Mouse (Mus musculus) ES-E14 (cell line): ENCODE measurements around the gene Npl. TPM values are rescaled to one million over a fixed set of nuclear protein-coding genes. Genes with fewer than 3 reads are reported as not detected.

Experiments used
- DNase-seq: peaks from one replicate; pipeline ENCODE4 v3.0.0-alpha.2; 2013; ENCODE audit warnings: low read depth, low spot score
- H3K27ac ChIP-seq: 2 replicates; pipeline ENCODE4 v1.5.1; 2012; ENCODE audit warnings: low read depth, mild to moderate bottlenecking, low read length, moderate library complexity, mixed read lengths; ENCODE audit not compliant: poor library complexity, insufficient read depth, severe bottlenecking
- H3K36me3 ChIP-seq: 2 replicates; pipeline ENCODE4 v1.6.1; 2012; ENCODE audit warnings: mild to moderate bottlenecking, low read length, moderate library complexity, mixed read lengths; ENCODE audit not compliant: control insufficient read depth, poor library complexity, insufficient read depth, severe bottlenecking
- H3K4me1 ChIP-seq, 2 experiments: fragments of 150-350 bp in 1 of 2; sonication (generic) in 1 of 2; 2 replicates each; pipeline ENCODE4 v1.6.1; 2012; ENCODE audit warnings: low read length in 2 of 2, mild to moderate bottlenecking in 1 of 2, mixed read lengths in 1 of 2; ENCODE audit not compliant: control insufficient read depth in 2 of 2, insufficient read depth in 2 of 2, poor library complexity in 1 of 2
- H3K4me3 ChIP-seq, 2 experiments: fragments of 150-350 bp in 1 of 2; sonication (generic) in 1 of 2; 2 replicates each; pipeline ENCODE4 v1.5.1; 2012; ENCODE audit warnings: low read length in 2 of 2, low read depth in 1 of 2, mild to moderate bottlenecking in 1 of 2, mixed read lengths in 1 of 2; ENCODE audit not compliant: insufficient read depth in 1 of 2, poor library complexity in 1 of 2, severe bottlenecking in 1 of 2
- H3K9ac ChIP-seq: 2 replicates; pipeline ENCODE4 v1.6.1; 2012; ENCODE audit warnings: low read depth, mild to moderate bottlenecking, low read length, mixed read lengths; ENCODE audit not compliant: poor library complexity, insufficient read depth, severe bottlenecking
- H3K9me3 ChIP-seq: fragments of 150-350 bp; sonication (generic); 2 replicates; pipeline ENCODE4 v1.6.1; 2012; ENCODE audit warnings: low read depth, mild to moderate bottlenecking, low read length; ENCODE audit not compliant: control insufficient read depth, insufficient read depth
- CHD2 ChIP-seq: IDR thresholded peaks from 2 replicates; pipeline ENCODE4 v1.6.1; 2014; ENCODE audit warnings: mild to moderate bottlenecking, low read depth, low read length, inconsistent platforms
- HCFC1 ChIP-seq: IDR thresholded peaks from 2 replicates; pipeline ENCODE4 v1.6.1; 2012; ENCODE audit warnings: low read length, inconsistent platforms, borderline replicate concordance; ENCODE audit not compliant: insufficient read depth
- MAFK ChIP-seq: IDR thresholded peaks from 2 replicates; pipeline ENCODE4 v1.6.1; 2014; ENCODE audit warnings: mild to moderate bottlenecking, low read depth, low read length, inconsistent platforms; ENCODE audit not compliant: insufficient read depth
- ZC3H11A ChIP-seq: IDR thresholded peaks from 2 replicates; pipeline ENCODE4 v1.6.1; 2012; ENCODE audit warnings: low read depth, mild to moderate bottlenecking, inconsistent platforms, low read length, borderline replicate concordance
- ZNF384 ChIP-seq: IDR thresholded peaks from 2 replicates; pipeline ENCODE4 v1.6.1; 2012; ENCODE audit warnings: low read depth, low read length, inconsistent platforms
- in situ Hi-C, 2 experiments: fragments of 600-800 bp; cut with MboI; formaldehyde crosslinking; loops; one replicate each; pipeline ENCODE4 v1.15.1; 2025; ENCODE audit warnings: low sequenced_read_pairs in 2 of 2, inconsistent platforms in 1 of 2; ENCODE audit not compliant: unreplicated experiment in 2 of 2
- total RNA-seq: library from RNA; depleted of rRNA; stranded (reverse); fragments of 300-350 nt; gene quantifications from 2 replicates; pipeline ENCODE4 v1.2.3, GENCODE M21; 2012

The Npl gene
- total RNA-seq, 1 experiment: 15.6 TPM

GRCm38 (mm10) chr1:153590176-153590734, 40.4 kb upstream of the Npl start:
- DNase-seq: no peak
- Histone ChIP-seq H3K9me3 (no peaks in the 10 kb centered on the region), H3K4me1 (peaks cover 7 to 8% of the 10 kb centered on the region in 2 experiments; a peak in 3 of 4 replicates), H3K36me3 (no peaks in the 10 kb centered on the region), H3K4me3 (no peak overlapping the region), H3K9ac (no peak overlapping the region), H3K27ac (no peak overlapping the region)
- in situ Hi-C loops: no loop called here
- TF ChIP-seq ZNF384 (0 out of 2 replicates have a peak, but pooled peaks have one; percentile 10), ZC3H11A (no peak), MAFK (no peak), CHD2 (no peak), HCFC1 (no peak)

- Histone ChIP-seq H3K27ac (no peak overlapping the region), H3K4me1 (peaks cover 7% of the 10 kb centered on the region in 2 experiments; a peak in 3 of 4 replicates), H3K9me3 (no peaks in the 10 kb centered on the region), H3K36me3 (no peaks in the 10 kb centered on the region), H3K9ac (no peak overlapping the region), H3K4me3 (no peak overlapping the region)
- no peak for DNase-seq
- in situ Hi-C loops: no loop called here
- no peak for TF ChIP-seq ZC3H11A
- no peak for TF ChIP-seq ZNF384
These were observed 38.1 kb upstream of the Npl start for GRCm38 (mm10) chr1:153587956-153588355.

DNA sequence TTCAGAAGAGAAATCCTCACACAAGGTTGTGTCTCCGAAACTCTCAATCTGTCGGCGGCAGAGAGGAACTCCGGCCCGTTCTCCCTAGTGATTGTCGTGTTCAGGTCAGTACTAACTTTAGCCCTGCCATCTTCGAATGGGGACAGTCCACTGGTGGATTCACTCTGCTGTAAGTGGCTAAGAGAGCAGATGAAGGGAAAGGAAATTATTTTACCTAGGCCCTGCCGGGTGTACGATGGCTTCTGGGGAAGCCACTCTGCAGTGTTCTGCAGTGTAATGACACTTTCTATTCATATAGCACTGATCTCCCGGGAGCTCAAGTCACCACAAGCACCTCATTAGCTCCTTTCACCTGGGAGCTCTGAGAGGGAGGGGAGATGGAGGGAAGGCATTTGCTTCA, 37.0 kb upstream of the Npl start:
- no peak overlapping the region for H3K27ac ChIP-seq
- no peaks in the 10 kb centered on the region for H3K9me3 ChIP-seq
- H3K4me3 ChIP-seq: no peak overlapping the region
- no peaks in the 10 kb centered on the region for H3K36me3 ChIP-seq
- in situ Hi-C loops: no loop called here
- no peak overlapping the region for H3K9ac ChIP-seq
- no peak for DNase-seq
- H3K4me1 ChIP-seq: peaks cover 7% of the 10 kb centered on the region in 2 experiments; a peak in 3 of 4 replicates
- no peak for TF ChIP-seq ZC3H11A
- no peak for TF ChIP-seq ZNF384
- no peak for TF ChIP-seq HCFC1
- no peak for TF ChIP-seq MAFK
- no peak for TF ChIP-seq CHD2

DNA sequence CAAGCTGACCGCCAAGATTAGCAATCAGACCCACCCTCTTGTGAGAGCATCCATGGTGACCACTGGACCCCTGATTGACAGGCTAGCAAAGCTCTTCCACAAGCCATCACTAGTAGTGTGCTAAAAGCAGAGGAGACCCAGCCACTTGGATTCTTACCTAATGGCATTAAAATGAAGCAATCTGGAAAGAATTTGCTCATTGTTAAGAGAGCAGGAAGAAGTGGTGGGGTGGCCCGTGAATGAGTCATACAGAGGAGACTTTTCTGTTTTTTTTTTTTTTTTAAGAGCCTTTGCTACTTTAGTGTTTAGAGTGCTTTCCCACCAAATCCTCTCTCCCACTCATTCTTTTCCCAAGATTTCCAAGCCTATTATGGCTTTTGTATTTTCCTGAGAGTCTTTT, 35.9 kb upstream of the Npl start:
- Histone ChIP-seq H3K36me3 (no peaks in the 10 kb centered on the region), H3K9me3 (no peaks in the 10 kb centered on the region), H3K4me1 (peaks cover 4% of the 10 kb centered on the region in 2 experiments; a peak in 3 of 4 replicates), H3K9ac (no peak overlapping the region), H3K27ac (no peak overlapping the region), H3K4me3 (no peak overlapping the region)
- in situ Hi-C loops: no loop called here
- no peak for TF ChIP-seq HCFC1
- TF ChIP-seq MAFK: no peak
- peak; percentile 76 for TF ChIP-seq ZNF384
- DNase-seq: no peak

GRCm38 (mm10) chr1:153583189-153583588, 33.3 kb upstream of the Npl start:
- H3K36me3 ChIP-seq: no peaks in the 10 kb centered on the region
- no peak overlapping the region for H3K9ac ChIP-seq
- DNase-seq: no peak
- H3K27ac ChIP-seq: no peak overlapping the region
- in situ Hi-C loops: no loop called here
- no peak overlapping the region for H3K4me3 ChIP-seq
- no peak for TF ChIP-seq MAFK
- peaks cover 3 to 4% of the 10 kb centered on the region in 2 experiments; a peak in 2 of 4 replicates for H3K4me1 ChIP-seq
- H3K9me3 ChIP-seq: no peaks in the 10 kb centered on the region
